Mouse (Mus musculus): Measurements from ENCODE around the gene Vmn1r235. TPM values are rescaled to one million over a fixed set of nuclear protein-coding genes. Genes with fewer than 3 reads are reported as not detected.
"Not testable (repeated sequence)": the region's sequence is repeated elsewhere in the genome, so short reads cannot be mapped to it uniquely, and the experiment has no call there.

Gene Vmn1r235
- total RNA-seq (2021) = not detected
- long read RNA-seq, experiment 1 = 0 reads
- long read RNA-seq, experiment 2 = 0 reads

DNA sequence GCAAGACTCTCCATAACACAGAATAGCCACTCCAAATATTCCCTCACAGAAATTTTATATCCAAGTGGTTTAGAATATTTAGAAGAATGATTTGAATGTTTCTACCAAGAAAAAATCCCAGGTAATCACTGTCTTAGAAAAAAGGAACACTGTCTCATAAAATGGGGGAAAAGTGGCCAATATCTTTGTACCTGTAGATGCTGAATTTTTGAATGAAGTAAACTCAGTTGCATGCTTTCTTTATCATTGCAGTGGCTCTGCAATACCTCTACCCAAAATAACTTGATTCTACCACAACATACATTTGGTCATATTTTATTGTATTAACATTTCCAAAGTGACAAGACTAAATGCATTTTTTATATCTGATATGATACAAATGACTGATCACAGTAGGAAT, at the start of gene Vmn1r235:
Gene Vmn1r235, plus strand, starts transcription at position 301 of the 400 bp plus-strand sequence.
- no peak for DNase-seq (ENCODE audit: low spot score in 2 of 2)

DNA sequence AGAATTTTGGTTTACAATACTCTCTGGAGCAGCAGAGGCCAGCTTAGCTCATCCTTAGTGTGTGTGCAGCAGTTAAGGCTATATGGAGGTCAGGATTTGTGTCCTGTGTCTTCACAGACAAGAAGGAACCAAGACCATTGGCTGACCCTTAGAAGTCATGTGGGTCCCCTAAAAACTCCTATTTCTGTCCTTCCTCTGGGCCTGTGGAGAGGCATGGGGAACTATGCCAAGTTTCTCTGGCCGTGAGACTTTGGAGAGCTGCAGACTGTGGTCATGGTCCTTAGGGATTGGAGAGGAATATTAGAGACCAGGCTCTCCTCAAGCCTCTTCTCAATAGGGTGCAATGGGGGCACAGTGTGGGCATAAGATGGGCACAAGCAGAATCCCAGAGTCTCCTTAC, 45.1 kb upstream of the Vmn1r235 start:
- not testable (repeated sequence) for DNase-seq (ENCODE audit: low spot score in 2 of 2)

DNA sequence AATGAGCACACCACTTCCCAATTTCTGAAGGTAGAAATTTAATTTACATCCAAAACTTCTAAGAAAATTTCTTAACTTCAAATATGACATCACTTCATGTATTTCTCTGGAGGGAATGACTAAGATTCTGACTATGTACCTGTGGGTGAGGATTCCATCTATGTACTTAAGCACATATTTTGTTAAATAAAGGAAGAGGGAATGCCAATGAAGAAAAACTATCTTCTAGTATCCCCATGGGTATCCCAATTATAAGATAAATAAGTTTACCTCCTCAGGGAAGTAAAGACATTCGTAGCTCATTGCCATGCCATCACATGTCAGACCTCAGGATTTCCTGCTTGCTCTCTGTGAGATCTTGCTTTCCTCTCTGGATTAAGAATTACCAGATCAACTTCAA, 30.4 kb upstream of the Vmn1r235 start, which contains the start of gene Vmn1r234:
Gene Vmn1r234, plus strand, starts transcription at position 301 of the 400 bp plus-strand sequence.
- no peak for DNase-seq (ENCODE audit: low spot score in 2 of 2)

DNA sequence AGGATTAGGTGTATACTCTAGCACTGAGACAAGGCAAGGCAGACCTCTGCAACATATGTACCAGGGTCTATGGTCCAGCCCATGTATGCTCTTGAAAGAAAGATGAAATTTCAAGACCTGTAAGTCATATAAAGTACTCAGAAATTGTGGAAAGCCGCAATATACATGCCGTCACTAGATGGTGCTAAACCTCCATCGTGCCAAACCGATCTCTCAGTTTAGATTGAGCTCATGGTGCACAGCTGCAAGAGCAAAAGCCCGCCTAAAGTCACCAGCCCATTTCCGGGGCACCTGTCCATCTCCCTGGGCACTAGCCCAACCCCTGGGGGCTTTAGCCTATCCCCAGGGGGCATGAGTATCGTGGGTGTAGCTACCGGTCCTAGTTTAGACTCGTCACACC, 24.6 kb upstream of the Vmn1r235 start:
- peak in 1 of 2 experiments; percentile 15 for DNase-seq (ENCODE audit: low spot score in 2 of 2)

DNA sequence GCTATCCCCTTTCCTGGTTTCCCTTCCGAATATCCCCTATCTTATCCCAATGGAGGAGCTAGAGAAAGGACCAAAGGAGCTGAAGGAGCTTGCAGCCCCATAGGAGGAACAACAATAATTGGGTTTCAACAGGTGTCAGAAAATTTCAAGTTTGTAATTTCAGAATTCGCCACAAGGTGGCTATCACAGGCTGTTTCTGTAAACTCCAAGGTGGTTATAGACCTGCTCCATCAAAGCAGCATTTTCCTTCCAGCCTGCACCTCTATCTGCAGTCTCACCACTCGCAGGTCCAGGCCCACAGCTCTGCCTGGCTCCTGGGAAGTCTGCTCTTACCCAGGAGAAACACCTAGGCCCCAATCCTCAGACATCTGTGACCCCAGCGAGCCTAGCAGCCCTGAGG, 15.9 kb downstream of the Vmn1r235 start:
- DNase-seq (ENCODE audit: low spot score in 2 of 2) = no peak

DNA sequence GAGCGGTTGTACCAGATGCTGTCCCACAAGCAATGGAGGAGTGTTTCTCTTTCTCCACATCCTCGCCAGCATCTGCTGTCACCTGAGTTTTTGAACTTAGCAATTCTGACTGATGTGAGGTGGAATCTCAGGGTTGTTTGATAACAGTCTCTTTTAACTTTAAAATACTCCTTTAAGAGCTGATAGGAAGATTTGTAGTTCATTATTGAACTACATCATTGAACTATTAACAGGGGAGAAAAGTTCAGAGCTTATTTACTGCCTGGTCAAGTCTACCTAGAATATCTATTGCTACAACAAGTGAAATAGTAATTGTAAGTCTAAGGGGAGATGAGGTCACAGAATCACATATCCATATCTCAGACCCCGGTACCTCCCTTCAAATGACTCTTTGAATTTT, 26.4 kb downstream of the Vmn1r235 start, which contains the start of gene Vmn1r236:
Gene Vmn1r236, plus strand, starts transcription at position 301 of the 400 bp plus-strand sequence.
- no peak for DNase-seq (ENCODE audit: low spot score in 2 of 2)

DNA sequence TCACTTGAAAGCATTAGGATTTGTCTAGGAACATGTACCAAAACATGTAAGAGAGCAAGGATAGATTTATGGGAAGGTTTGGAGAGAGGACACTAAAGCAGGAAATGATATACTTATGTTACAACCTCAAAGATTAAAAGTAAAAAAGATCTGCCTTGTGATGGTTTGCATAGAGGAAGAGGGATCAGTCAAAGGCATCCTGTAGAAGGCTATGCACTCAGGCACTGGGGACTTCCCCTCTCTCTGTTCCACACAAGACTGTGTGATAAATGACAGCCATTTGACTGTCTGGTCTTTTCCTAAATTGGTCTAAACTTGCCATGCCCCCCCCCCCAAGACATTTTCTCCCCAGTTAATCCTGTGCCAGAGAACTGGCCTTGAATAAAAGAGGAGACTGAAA, 28.2 kb downstream of the Vmn1r235 start:
- no peak for DNase-seq (ENCODE audit: low spot score in 2 of 2)

DNA sequence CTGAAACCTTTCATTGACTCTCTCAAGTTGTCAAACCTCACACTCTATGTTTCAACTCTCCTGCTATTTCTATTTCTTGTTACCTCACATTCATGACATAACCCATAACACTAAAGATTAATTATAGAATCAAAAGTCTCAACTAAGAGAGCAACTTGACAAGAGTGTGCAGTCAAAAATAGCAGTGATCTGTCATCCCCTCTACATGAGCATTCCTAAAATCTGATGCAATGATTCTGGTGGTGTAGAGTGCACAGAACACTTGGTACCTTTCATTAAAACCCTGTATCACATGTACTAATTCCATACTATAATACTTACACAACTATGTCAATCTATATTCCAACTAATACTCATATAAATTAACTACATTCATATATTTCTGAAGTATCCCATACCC, 33.5 kb downstream of the Vmn1r235 start:
- no peak for DNase-seq (ENCODE audit: low spot score in 2 of 2)

DNA sequence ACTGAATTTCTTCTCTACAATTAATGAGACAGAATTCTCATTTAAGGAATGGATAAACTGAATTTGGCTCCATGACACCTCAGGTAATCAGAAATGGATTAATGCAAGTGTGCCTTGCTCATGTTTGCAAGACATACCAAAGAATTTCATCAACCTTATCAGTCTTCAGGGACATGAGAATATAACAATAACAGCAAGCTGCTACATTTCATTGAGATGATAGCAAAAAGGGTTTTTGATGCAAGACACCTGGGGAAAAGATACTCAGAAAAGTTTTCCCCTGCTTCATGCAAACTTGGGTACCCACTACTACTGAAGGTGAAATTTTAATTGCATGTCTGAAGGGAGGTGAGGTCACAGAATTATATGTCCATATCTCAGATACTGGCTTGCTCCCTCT, 55.4 kb downstream of the Vmn1r235 start, which contains the start of gene Vmn1r237:
Gene Vmn1r237, plus strand, starts transcription at position 301 of the 400 bp plus-strand sequence.
- DNase-seq (ENCODE audit: low spot score in 2 of 2) = no peak

Small RNAs within 50 kb of the gene (microRNA-seq; reads per million reads assigned to microRNA genes)
- not detected for gene Gm26384

Other genes with a start within 250 kb of the Vmn1r235 start
- 10 to 100 TPM; 16.3 to 19.8 TPM for gene Zfp160, start 247.5 kb upstream of the Vmn1r235 start, total RNA-seq (2021)
- gene Vmn1r234, start 30.3 kb upstream of the Vmn1r235 start, total RNA-seq (2021) = not detected
- gene Vmn1r236, start 26.5 kb downstream of the Vmn1r235 start, total RNA-seq (2021) = not detected
- not detected for gene Vmn1r237, start 55.5 kb downstream of the Vmn1r235 start, total RNA-seq (2021)
- gene Zfp677, start 127.3 kb downstream of the Vmn1r235 start, total RNA-seq (2021) = 1 to 10 TPM in 1 of 2 experiments, under 1 TPM in 1; 0.88 to 1.1 TPM
- gene Zfp54, start 166.8 kb downstream of the Vmn1r235 start, total RNA-seq (2021) = 1 to 10 TPM in 1 of 2 experiments, under 1 TPM in 1; 0.91 to 1.1 TPM
- gene Zfp51, start 194.0 kb downstream of the Vmn1r235 start, total RNA-seq (2021) = 1 to 10 TPM; 4.9 to 5.6 TPM
- 1 to 10 TPM; 2.9 to 3.4 TPM for gene Zfp53, start 232.6 kb downstream of the Vmn1r235 start, total RNA-seq (2021)

Data from gastrocnemius, postnatal 4 days (tissue).